Mouse (Mus musculus) frontal cortex, postnatal 25 days (tissue): ENCODE measurements at regions not wholly inside any gene's neighbourhood (a gene's known extent, or its start where the extent isn't known, plus 50 kb on each side); places are given as distances from the start of the nearest gene placed in this dataset.

Experiments used
- DNase-seq, 2 experiments: peaks; one replicate each; pipeline ENCODE4 v3.0.0; 2022; ENCODE audit warnings: low spot score in 2 of 2

- DNase-seq, result no peak
These were observed 534.2 kb downstream of the Slc4a3 start for GRCm38 (mm10) chr1:76080241-76080640.

DNA sequence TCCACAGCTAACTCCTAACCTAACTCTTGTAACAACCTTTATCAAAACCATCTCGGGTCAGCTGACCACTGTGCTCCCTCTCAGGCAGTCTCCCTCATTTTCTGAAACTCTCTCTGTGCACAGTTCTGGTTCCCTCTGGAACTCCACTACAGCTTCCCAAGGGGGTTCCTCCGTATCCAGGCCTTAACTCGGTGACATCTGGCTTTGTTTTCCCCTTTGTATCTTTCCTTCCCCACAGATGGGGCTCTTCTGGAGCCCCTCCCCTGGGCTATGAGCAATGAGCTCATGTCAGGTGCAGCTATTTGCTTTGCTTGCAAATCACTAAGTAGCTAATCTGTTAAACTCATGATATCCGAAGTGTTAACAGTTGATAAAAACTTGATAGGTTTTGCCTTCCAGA lies 535.6 kb downstream of the Slc4a3 start:
- no peak for DNase-seq

DNA sequence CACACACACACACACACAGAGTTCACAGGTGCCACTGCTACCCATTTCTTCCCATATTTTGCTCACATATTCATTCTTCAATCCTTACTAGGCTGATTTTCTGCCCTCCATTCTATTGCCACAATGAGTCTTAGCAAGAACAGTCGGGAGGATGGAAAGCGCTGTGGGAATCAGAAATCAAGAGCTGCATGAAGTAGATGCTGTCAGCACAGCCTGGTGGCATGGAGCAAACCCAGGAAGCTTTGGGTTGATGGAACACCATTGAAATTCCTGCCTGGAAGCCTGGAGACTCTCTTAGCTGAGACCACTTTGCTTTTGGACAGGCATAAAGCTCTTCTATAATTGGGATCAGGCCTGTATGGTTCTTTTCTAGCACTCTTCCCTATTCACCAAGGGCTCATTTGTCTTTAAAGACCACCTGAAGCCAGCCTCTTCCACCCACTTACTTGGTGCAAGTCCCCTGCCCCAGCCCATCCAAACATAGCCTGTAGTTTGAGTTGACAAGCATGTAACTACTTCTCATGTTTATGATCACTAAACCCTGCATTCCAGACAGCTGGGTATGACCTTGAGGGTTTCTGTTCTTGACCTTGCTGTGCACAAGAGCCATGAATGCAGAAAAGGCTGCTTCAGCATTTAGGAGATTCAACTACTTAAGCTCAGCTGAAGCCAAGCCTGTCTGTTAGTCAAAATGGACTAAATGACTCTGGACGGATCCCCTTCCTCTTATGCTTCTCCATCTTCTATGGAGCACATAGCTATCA lies 537.4 kb downstream of the Slc4a3 start:
- no peak for DNase-seq

- DNase-seq, result no peak
These were observed 545.0 kb downstream of the Slc4a3 start for GRCm38 (mm10) chr1:76091031-76091430.

- no peak for DNase-seq
These were observed 567.2 kb downstream of the Slc4a3 start for GRCm38 (mm10) chr1:76113281-76113680.

GRCm38 (mm10) chr1:76120840-76121239 lies 574.8 kb downstream of the Slc4a3 start:
- no peak for DNase-seq

DNA sequence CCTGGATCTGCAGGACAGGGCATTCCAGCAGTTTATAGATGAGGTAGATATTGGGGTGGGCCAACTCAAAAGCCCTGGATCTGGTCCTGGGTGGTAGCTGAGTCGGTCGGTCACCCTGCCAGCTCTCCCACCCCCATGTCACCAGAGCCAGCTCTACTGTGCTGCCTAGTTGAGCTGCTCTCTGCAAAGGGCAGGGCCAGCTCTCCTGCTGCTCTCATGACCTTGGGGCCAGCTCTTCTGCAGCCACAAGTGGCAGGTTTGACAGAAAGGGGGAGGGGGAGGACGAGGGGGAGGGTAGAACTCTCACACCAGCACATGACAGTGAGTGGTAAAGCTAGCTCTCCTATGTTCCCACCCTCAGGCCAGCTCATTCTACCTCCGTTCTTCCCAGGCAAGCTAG lies 584.3 kb downstream of the Slc4a3 start:
- DNase-seq, result no peak

GRCm38 (mm10) chr1:76136810-76137209 lies 590.7 kb downstream of the Slc4a3 start:
- no peak for DNase-seq

- DNase-seq, result no peak
These were observed 591.6 kb downstream of the Slc4a3 start for GRCm38 (mm10) chr1:76137701-76138100.

DNA sequence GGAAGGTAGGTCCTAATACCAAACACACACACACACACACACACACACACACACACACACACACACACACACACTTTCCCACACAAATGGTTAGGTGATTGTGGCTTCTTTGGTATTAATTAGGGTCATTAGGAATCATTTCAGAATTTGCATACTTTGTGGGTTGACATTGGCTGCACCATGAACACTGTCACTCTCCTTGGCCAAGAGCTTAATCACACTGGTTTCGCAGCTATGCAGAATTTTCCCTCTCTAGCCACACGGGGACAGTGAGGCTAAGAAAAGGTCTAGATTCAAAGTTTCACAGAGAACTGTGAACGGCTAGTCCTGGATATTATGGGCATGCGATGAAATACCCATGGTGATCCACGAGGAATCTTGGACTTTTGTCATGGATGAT lies 597.5 kb downstream of the Slc4a3 start:
- no peak for DNase-seq

GRCm38 (mm10) chr1:76148963-76149362 lies 602.9 kb downstream of the Slc4a3 start:
- no peak for DNase-seq

GRCm38 (mm10) chr1:76156291-76156690 lies 610.2 kb downstream of the Slc4a3 start:
- no peak for DNase-seq

DNA sequence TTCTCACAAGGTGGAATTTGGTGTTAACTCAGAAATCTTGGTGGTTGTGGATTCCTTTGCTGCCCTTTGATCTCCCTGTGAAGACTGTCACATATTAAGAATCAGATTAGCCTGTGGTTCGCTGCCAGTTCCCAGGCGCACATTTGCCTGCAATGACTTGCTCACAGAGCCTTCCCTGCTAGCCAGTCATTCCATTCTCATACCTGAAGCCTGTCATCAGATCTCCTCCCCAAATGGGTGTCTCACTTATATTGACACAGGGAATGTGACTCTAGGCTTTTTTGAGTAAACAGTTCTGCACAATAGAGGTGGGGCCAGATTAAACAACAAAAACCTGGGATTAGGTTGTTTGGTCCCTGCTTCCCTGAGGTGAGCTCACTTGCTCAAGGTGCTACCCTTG lies 621.4 kb downstream of the Slc4a3 start:
- DNase-seq, result no peak

- no peak for DNase-seq
These were observed 635.1 kb downstream of the Slc4a3 start for GRCm38 (mm10) chr1:76181181-76181580.

DNA sequence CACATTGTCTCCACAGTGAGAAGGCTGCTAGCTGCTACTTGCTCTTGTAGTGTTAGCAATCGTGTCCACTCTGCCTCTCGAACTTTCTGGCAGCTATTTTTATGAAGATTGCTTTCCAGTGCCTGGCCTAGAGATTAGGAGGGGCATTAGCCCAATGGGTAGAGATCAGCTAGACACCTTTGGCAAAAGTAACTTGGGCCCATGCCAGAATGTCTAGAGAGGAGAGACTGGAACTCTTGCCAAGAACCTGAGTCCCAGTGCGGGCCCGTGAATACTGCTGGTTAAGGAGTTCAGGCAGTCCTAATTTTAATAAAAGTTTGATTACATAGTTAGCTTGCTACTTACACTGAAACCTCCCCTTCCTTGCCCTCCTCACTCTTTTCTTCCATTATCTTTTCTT lies 648.8 kb downstream of the Slc4a3 start:
- no peak for DNase-seq

DNA sequence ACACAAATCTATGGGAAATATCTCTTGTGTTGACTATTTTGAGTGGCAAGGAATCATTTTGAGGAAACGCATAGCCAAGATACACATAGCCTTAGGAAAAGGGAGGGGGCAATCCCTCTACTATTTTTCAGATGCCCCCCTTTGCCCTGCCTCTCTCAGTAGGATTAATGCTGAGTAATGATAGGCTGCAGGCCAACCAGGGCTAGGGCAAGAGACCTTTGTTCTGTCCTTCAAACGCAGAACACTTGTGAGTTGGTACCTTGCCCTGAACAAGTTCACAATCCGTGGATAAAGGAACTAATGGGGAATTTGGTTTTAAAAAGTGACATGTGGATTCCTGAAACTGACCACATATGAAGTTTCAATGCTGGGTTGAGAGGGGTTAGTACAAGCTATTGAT lies 651.6 kb downstream of the Slc4a3 start:
- DNase-seq, result no peak

DNA sequence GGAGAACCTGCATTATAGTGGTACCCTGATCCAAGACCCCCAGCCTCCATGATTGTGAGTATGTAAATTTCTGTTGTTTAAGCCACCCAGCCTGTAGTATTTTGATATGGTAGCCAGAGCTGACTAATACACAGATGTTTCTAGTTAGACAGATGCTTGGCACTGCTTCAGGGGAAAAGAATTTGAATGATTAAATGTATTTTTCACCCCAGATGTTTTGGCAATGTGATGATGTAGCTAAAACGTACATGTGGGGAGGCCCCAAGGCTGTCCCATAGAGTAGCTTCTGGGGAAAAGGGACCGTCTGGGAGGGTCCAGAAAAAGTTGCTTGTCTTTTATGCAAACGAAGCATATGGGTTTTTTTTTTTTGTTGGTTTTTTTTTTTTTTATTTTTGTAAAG lies 654.8 kb downstream of the Slc4a3 start:
- DNase-seq, result no peak

GRCm38 (mm10) chr1:76212486-76212885 lies 666.4 kb downstream of the Slc4a3 start:
- DNase-seq, result no peak

DNA sequence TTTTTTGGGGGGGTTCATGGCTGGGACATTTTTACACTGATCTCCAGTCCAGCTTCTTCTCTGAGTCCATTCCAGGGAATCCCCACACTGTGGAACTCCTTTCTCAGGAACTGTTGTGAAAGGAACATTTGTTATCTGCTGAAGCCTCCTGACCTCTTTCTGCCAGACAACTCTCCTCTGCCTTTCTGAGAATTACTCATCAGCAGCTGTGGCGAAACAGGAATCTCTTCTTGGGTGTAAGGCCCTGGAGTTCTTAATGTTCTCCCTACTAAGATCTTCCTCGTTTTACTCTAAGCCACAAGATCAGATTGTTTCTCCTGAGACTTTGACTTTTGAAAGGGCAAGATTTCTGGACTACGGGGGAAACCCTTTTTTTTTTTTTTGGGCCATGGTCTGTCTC lies 698.7 kb downstream of the Slc4a3 start:
- DNase-seq, result no peak

DNA sequence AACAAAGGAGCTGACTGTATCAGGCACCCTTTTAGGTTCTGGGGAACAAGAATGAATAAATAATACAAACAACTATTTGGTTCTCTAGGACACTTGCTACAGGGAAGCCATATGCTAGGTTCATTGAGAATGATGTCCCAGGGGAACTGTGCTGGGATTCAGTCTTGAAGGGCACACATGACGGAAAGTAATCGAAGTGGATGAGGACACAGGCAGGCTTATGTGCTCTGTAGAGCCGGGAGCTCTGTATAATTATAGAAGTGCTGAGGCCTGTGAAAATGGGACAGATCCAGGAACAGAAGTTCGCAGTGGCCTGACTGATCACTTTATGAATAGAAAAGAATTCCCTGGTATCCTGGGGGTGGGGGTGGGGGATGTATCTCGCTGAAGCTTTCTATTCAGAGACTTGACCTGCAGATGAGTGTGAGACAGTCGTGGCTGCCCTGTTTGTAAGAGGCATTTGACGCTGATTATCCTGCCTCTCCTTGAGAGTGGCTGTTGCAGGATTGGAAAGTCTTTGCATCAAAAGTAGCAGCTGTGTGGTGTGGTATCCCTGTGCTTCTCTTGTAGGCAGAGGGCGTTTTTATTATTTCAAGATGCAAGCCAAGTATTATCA lies 700.2 kb downstream of the Slc4a3 start:
- no peak for DNase-seq

DNA sequence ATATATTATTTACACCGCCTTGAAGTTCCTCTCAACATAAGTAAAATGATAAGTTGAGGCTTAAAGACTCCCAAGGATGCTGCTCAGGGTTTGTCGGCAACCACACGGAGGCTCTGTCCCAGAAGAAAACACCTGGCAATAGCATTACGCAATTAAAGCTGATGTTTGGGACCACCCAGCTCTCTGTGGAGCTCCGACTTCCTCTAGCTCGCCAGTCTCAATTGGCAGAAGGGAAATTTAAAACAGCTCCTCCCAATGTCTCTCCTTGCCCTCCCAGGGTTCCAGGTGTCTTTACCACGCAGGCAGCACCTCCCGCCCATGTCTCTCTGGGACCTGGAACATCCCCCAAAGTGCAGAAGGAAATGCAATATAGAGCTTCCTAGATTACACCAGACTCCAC lies 701.1 kb downstream of the Slc4a3 start:
- no peak for DNase-seq

DNA sequence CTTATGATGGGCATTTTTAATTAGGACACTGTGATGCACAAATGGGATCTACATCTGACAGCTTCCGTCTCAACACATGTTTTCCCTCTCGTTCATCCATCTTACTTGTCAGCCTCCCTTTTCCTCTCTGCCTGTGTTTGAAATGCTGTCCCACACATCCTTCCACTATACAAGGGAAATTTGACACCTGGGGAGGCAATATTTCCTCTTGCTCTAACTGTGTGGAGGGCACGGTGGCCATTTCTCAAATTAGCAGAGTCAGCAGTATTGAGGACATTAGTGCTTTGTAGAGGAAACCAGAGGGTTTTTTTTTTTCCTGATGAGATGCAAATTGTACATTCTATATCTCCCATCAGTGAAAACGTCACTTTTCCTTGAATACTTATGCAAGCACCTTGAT lies 712.2 kb downstream of the Slc4a3 start:
- no peak for DNase-seq

DNA sequence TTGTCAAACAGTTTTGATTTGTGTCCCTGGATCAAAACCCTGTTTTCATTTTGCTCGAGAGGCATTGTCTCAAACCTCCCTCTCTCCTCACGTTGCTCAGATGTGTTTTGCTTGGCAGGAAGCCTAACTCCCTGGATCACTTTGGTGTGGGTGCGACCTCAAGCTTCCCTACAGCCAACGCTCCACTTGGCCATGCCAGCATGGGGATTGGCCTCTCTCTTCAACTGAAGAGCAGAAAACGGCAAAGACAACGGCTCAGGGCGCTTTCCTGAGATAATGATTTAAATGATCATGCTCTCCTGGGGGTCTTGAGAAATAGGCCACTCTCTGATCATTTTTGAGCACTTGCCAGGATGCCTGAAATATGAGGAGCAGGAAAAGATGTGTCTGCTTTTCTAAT lies 730.1 kb downstream of the Slc4a3 start:
- no peak for DNase-seq

DNA sequence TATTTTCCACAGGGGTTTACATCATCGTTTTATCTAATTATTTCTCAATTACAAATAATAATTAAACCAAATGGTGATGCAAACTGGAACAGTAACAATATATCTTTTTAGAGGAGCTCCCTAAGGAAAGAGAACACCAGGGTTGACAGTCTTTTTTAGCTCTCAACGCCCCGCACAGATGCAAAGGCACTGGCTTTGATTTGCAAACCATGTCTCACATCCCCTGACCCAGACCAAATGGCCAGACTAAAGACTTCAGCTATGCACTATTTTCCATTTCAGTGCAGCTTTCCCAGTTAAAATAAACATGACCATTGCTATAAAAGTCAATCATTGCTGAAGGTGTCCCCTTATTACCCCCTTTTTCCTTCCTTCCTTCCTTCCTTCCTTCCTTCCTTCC lies 730.6 kb downstream of the Slc4a3 start:
- no peak for DNase-seq
